Mouse (Mus musculus) intestine, embryonic 14.5 days (tissue): ENCODE results near the gene Acaa1b. TPM values are rescaled to one million over a fixed set of nuclear protein-coding genes. Genes with fewer than 3 reads are reported as not detected.

Source experiments
- ATAC-seq: fragments of 200-750 bp; cut with Nextera tagmentation; replicated peaks from 2 replicates; pipeline ENCODE4 v1.8.0; 2017; ENCODE audit warnings: low read depth, moderate number of reproducible peaks, moderate TSS enrichment, moderate library complexity; ENCODE audit not compliant: low FRiP score, low TSS enrichment
- DNase-seq: peaks from one replicate; pipeline ENCODE4 v3.0.0-alpha.2; 2018; ENCODE audit warnings: low spot score
- H3K27ac ChIP-seq: fragments of 300-500 bp; sonication (generic); 2 replicates; pipeline ENCODE4 v1.5.1; 2014; ENCODE audit warnings: low read depth, mild to moderate bottlenecking, control low read depth
- H3K27me3 ChIP-seq: fragments of 300-500 bp; sonication (generic); replicated peaks from 2 replicates; pipeline ENCODE4 v1.6.1; 2014; ENCODE audit warnings: low read length, control low read depth; ENCODE audit not compliant: control insufficient read depth, insufficient read depth
- H3K36me3 ChIP-seq: fragments of 300-500 bp; sonication (generic); 2 replicates; pipeline ENCODE4 v1.6.1; 2014; ENCODE audit warnings: low read length, control low read depth; ENCODE audit not compliant: control insufficient read depth, insufficient read depth
- H3K4me1 ChIP-seq: fragments of 300-500 bp; sonication (generic); replicated peaks from 2 replicates; pipeline ENCODE4 v1.6.1; 2014; ENCODE audit warnings: low read length, control low read depth, mixed read lengths; ENCODE audit not compliant: control insufficient read depth, insufficient read depth
- H3K4me2 ChIP-seq: fragments of 300-500 bp; sonication (generic); 2 replicates; pipeline ENCODE4 v1.6.1; 2014; ENCODE audit warnings: low read length
- H3K4me3 ChIP-seq: fragments of 300-500 bp; sonication (generic); 2 replicates; pipeline ENCODE4 v1.5.1; 2014; ENCODE audit warnings: low read depth, low read length, control low read depth, mixed read lengths
- H3K9ac ChIP-seq: fragments of 300-500 bp; sonication (generic); 2 replicates; pipeline ENCODE4 v1.6.1; 2014; ENCODE audit warnings: mild to moderate bottlenecking, low read length
- H3K9me3 ChIP-seq: fragments of 300-500 bp; sonication (generic); 2 replicates; pipeline ENCODE4 v1.6.1; 2016; ENCODE audit warnings: low read length, control low read depth; ENCODE audit not compliant: control insufficient read depth
- WGBS: fragments of 180-500 bp; shearing (Covaris S2); extraction: QIAGEN DNeasy Blood & Tissue Kit; methylation state at CpG from one replicate; pipeline ENCODE4 v1.1.7; 2014; 5-methylcytosine and 5-hydroxymethylcytosine counted together
- polyA plus RNA-seq: library from polyadenylated mRNA; unstranded; fragments of >200 nt; fragmentation: Nextera tagmentation; extraction: Ambion mirVana; gene quantifications from 2 replicates; pipeline ENCODE4 v1.2.1, GENCODE M21; 2014

Acaa1b gene
- 2.1 and 2.5 TPM in 2 replicates for polyA plus RNA-seq

DNA sequence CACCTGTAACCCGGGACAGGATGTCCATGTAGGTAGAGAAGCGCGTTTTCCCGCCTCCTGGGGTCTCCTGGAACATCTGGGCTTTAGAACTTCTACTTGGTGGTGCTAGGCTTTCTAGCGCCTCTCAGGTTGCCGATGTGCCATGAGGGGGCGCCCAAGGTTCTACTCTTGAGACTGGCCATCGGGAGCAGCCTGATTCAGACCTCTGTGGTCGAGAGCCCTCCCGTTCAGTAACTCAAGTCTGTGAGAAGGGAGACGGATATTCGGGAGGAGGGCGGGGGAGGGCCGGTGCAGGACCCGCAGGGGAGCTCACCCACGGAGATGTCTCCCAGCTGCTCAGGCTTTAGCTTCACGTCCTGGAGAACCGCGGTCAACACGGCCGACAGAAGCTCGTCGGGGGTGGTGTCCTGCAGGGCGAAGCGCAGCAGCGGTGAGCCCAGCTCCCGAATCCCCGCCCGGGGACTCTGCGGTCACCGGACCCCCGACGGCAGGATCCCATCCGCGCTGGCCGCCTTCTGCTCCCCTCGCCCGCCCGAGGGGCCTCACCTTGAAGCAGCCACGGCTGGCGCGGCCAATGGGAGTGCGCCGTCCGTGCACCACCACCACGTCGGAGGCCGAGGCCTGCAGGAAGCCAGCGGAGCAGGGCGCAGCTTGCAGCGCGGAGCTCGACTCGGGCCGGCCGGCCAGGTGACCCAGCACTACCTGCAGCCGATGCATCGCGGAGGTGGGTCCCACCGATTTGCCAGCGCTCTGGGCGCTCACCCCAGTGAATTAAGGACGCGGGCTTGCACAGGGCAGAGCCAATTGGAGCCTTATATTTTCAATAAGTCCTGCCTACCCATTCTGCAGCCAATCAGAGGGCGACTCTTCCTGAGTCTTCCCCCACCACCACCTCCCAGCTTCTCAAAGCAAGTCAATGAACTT is at the start of gene Acaa1b:
Acaa1b (minus strand) TSS at position 816 of the 924 bp plus-strand sequence.
- under 1% methylated on average over 62 of the region's 65 CpGs for WGBS
- peak; percentile 87 for ATAC-seq
- Histone ChIP-seq H3K4me3 (peak within 1 kb of the TSS; percentile 47), H3K9ac (0 out of 2 replicates have a peak within 1 kb of the TSS, but pooled peaks have one; percentile 7), H3K36me3 (no peaks in the 10 kb centered on the region), H3K4me2 (peak within 1 kb of the TSS; percentile 56), H3K27me3 (no peaks in the 10 kb centered on the region), H3K4me1 (no peaks in the 10 kb centered on the region), H3K9me3 (no peaks in the 10 kb centered on the region), H3K27ac (no peak within 1 kb of the TSS)
- peak; percentile 92 for DNase-seq

DNA sequence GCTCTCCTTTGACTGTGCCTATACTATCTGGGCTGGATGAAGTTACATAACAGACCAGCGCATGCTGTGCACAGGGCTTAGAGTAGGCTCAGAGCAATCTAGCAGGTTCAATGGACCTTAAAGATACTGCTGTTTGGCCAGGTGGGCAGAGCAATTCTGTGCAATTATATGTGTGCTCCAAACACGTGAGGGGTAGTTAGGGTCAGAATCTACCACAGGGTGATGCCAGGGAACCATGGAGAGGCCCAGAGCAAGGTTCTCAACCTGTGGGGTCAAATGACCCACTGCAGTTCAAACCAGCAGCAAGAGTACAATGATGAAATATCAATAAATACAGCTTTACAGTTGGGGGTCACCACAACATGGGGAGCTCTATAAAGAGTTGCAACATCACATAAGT is 49.8 kb upstream of the Acaa1b start:
- H3K4me1 ChIP-seq: no peaks in the 10 kb centered on the region
- no peak overlapping the region for H3K9ac ChIP-seq
- H3K9me3 ChIP-seq: peaks cover 7% of the 10 kb centered on the region
- H3K27me3 ChIP-seq: no peaks in the 10 kb centered on the region
- ATAC-seq (no peak), DNase-seq (no peak)
- 74% methylated on average over 2 of the region's 2 CpGs for WGBS
- H3K27ac ChIP-seq: no peak overlapping the region
- no peak overlapping the region for H3K4me3 ChIP-seq
- no peak overlapping the region for H3K4me2 ChIP-seq
- H3K36me3 ChIP-seq: no peaks in the 10 kb centered on the region

- Histone ChIP-seq H3K4me3 (no peak overlapping the region), H3K4me2 (no peak overlapping the region), H3K4me1 (no peaks in the 10 kb centered on the region), H3K9me3 (peaks cover 7% of the 10 kb centered on the region), H3K27me3 (no peaks in the 10 kb centered on the region), H3K9ac (no peak overlapping the region), H3K36me3 (no peaks in the 10 kb centered on the region), H3K27ac (no peak overlapping the region)
- no peak for DNase-seq
- ATAC-seq: no peak
- WGBS: 83% methylated on average over 5 of the region's 5 CpGs
Observed at GRCm38 (mm10) chr9:119205756-119206155, 48.9 kb upstream of the Acaa1b start.

DNA sequence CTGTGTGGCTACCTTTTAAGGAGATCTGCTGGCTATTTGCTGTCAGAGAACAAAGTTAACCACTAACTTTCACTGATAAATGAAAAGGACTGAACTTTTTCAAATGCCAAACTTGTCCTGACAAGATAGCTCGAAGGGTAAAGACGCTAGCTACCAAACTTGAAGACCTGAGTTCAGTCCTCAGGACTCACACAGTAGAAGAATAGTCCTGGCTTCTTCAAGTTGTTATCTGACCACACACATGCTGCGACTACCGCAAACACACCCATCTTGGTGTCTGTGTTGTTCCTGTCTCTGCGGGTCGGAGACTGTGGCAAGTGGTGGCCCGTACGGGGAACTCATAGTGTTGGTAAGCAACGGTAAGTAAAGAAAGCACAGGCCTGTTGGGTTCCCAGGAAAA is 46.7 kb upstream of the Acaa1b start:
- Histone ChIP-seq H3K4me3 (no peak overlapping the region), H3K9ac (no peak overlapping the region), H3K4me1 (no peaks in the 10 kb centered on the region), H3K27me3 (no peaks in the 10 kb centered on the region), H3K9me3 (peaks cover 7% of the 10 kb centered on the region), H3K4me2 (no peak overlapping the region), H3K36me3 (no peaks in the 10 kb centered on the region), H3K27ac (no peak overlapping the region)
- 94% methylated on average over 9 of the region's 9 CpGs for WGBS
- ATAC-seq (no peak), DNase-seq (no peak)

DNA sequence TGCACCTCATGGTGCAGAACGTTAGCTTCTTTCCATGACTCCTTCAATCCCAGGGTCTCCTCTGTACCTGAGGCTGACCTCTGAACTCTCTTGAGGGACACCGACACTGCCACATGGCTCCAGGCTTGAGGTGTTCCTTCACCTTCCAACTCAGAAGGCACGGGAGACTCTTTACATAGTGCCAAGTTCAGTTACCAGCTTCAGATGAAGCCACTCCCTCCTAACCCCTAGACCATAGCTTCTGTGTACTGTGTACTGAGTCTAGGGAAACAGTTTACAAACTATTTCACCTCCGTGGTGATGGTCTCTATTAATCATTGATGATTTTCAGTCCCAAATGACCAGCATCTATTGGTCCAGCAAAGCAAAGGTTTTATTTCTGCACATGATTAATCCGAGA is 44.8 kb upstream of the Acaa1b start:
- H3K27me3 ChIP-seq: no peaks in the 10 kb centered on the region
- H3K9me3 ChIP-seq: peaks cover 7% of the 10 kb centered on the region
- no peaks in the 10 kb centered on the region for H3K36me3 ChIP-seq
- WGBS: 86% methylated on average over 5 of the region's 5 CpGs
- H3K4me1 ChIP-seq: no peaks in the 10 kb centered on the region
- H3K4me2 ChIP-seq: no peak overlapping the region
- no peak for ATAC-seq
- H3K27ac ChIP-seq: no peak overlapping the region
- no peak overlapping the region for H3K4me3 ChIP-seq
- DNase-seq: no peak
- H3K9ac ChIP-seq: no peak overlapping the region

GRCm38 (mm10) chr9:119199151-119199861 is 42.4 kb upstream of the Acaa1b start:
- H3K27ac ChIP-seq: no peak overlapping the region
- ATAC-seq: no peak
- no peaks in the 10 kb centered on the region for H3K36me3 ChIP-seq
- no peak overlapping the region for H3K4me3 ChIP-seq
- H3K4me1 ChIP-seq: no peaks in the 10 kb centered on the region
- WGBS: 79% methylated on average over 10 of the region's 10 CpGs
- no peak overlapping the region for H3K4me2 ChIP-seq
- peaks cover 6% of the 10 kb centered on the region for H3K9me3 ChIP-seq
- no peak for DNase-seq
- H3K27me3 ChIP-seq: no peaks in the 10 kb centered on the region
- no peak overlapping the region for H3K9ac ChIP-seq

GRCm38 (mm10) chr9:119192202-119192990 is 35.5 kb upstream of the Acaa1b start:
- peak; percentile 77 for DNase-seq
- H3K4me1 ChIP-seq: no peaks in the 10 kb centered on the region
- no peak overlapping the region for H3K9ac ChIP-seq
- H3K27ac ChIP-seq: no peak overlapping the region
- WGBS: 36% methylated on average over 11 of the region's 11 CpGs
- H3K27me3 ChIP-seq: no peaks in the 10 kb centered on the region
- H3K36me3 ChIP-seq: no peaks in the 10 kb centered on the region
- peak; percentile 50; the same call in 1 of the 2 replicates for ATAC-seq
- no peak overlapping the region for H3K4me3 ChIP-seq
- H3K4me2 ChIP-seq: no peak overlapping the region
- H3K9me3 ChIP-seq: no peaks in the 10 kb centered on the region

DNA sequence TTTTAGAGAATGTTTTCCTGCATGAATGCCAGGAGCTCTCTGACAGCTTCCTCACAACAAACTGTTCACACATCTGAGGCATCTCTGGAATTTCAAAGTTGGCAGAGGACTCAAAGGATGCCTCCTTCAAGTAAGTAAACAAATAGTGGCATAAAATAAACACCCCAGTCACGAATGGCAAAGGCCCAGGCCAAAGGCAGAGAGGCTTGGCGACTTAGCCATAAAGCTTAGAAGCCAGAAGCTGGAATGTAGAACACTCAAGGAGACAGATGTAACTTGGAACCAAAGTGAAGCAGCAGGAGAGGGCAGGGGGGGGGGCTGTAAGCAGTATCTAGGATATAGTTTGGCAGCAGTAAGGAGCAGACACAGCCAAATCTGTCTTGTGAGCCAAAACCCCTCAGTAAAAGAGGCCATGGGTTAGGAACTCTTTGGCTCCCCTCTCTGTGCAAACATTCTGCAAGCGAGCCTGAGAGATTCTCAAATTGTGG is 24.4 kb upstream of the Acaa1b start:
- Histone ChIP-seq H3K4me2 (no peak overlapping the region), H3K36me3 (no peaks in the 10 kb centered on the region), H3K9me3 (no peaks in the 10 kb centered on the region), H3K9ac (no peak overlapping the region), H3K4me3 (no peak overlapping the region), H3K4me1 (no peaks in the 10 kb centered on the region), H3K27me3 (no peaks in the 10 kb centered on the region), H3K27ac (0 out of 2 replicates have a peak overlapping the region, but pooled peaks have one; percentile 16)
- DNase-seq (no peak), ATAC-seq (no peak)
- WGBS: 16% methylated on average over 3 of the region's 3 CpGs
